Mouse (Mus musculus) hindbrain, postnatal 0 days (tissue): ENCODE results near the gene Npc2. TPM values are rescaled to one million over a fixed set of nuclear protein-coding genes. Genes with fewer than 3 reads are reported as not detected.

Experiments used
- ATAC-seq: fragments of 200-750 bp; cut with Nextera tagmentation; 2 replicates; pipeline ENCODE4 v1.8.0; 2017; ENCODE audit warnings: mild to moderate bottlenecking, moderate TSS enrichment, moderate library complexity
- DNase-seq: peaks from one replicate; pipeline ENCODE4 v3.0.0-alpha.2; 2015; ENCODE audit warnings: low spot score
- H3K27ac ChIP-seq: fragments of 300-500 bp; sonication (generic); 2 replicates; pipeline ENCODE4 v1.5.1; 2014; ENCODE audit warnings: mild to moderate bottlenecking
- H3K27me3 ChIP-seq: fragments of 300-500 bp; sonication (generic); 2 replicates; pipeline ENCODE4 v1.6.1; 2014; ENCODE audit warnings: low read length, mixed read lengths; ENCODE audit not compliant: insufficient read depth
- H3K36me3 ChIP-seq: fragments of 300-500 bp; sonication (generic); 2 replicates; pipeline ENCODE4 v1.6.1; 2014; ENCODE audit warnings: low read length, mixed read lengths; ENCODE audit not compliant: insufficient read depth
- H3K4me1 ChIP-seq: fragments of 300-500 bp; sonication (generic); 2 replicates; pipeline ENCODE4 v1.6.1; 2014; ENCODE audit warnings: antibody characterized with exemption, low read length, mixed read lengths; ENCODE audit not compliant: insufficient read depth
- H3K4me2 ChIP-seq: fragments of 300-500 bp; sonication (generic); 2 replicates; pipeline ENCODE4 v1.6.1; 2014; ENCODE audit warnings: low read depth, mild to moderate bottlenecking, low read length, moderate library complexity, mixed read lengths
- H3K4me3 ChIP-seq: fragments of 300-500 bp; sonication (generic); 2 replicates; pipeline ENCODE4 v1.5.1; 2014; ENCODE audit warnings: low read length
- H3K9ac ChIP-seq: fragments of 300-500 bp; sonication (generic); replicated peaks from 2 replicates; pipeline ENCODE4 v1.6.1; 2014; ENCODE audit warnings: mild to moderate bottlenecking, low read length, moderate library complexity, mixed read lengths
- H3K9me3 ChIP-seq: fragments of 300-500 bp; sonication (generic); 2 replicates; pipeline ENCODE4 v1.6.1; 2016; ENCODE audit warnings: low read length, mixed read lengths
- CTCF ChIP-seq: IDR thresholded peaks from 2 replicates; pipeline ENCODE4 v1.5.1; 2016; ENCODE audit warnings: antibody characterized with exemption, control low read depth, low read depth
- WGBS: fragments of 180-500 bp; shearing (Covaris S2); extraction: QIAGEN DNeasy Blood & Tissue Kit; methylation state at CpG from one replicate; pipeline ENCODE4 v1.1.7; 2014; 5-methylcytosine and 5-hydroxymethylcytosine counted together
- polyA plus RNA-seq: library from polyadenylated mRNA; unstranded; fragments of >200 nt; fragmentation: Nextera tagmentation; extraction: Ambion mirVana; gene quantifications from 2 replicates; pipeline ENCODE4 v1.2.1, GENCODE M21; 2015
- total RNA-seq: library from RNA; depleted of rRNA; stranded (reverse); fragments of >200 nt; gene quantifications from 2 replicates; pipeline ENCODE4 v1.2.3, GENCODE M21; 2014

Npc2 gene
- total and polyA plus RNA-seq, 2 experiments from 2014 or later, result 39.5 to 55.4 TPM

- DNase-seq (no peak), ATAC-seq (no peak)
- H3K4me2 ChIP-seq, result no peak overlapping the region
- no peaks in the 10 kb centered on the region for H3K9me3 ChIP-seq
- peaks cover 10% of the 10 kb centered on the region; the same call in 1 of the 2 replicates for H3K36me3 ChIP-seq
- TF ChIP-seq CTCF, result no peak
- H3K9ac ChIP-seq, result no peak overlapping the region
- no peak overlapping the region for H3K27ac ChIP-seq
- WGBS, result 90% methylated on average over 10 of the region's 10 CpGs
- peaks cover 21% of the 10 kb centered on the region; the same call in 1 of the 2 replicates for H3K4me1 ChIP-seq
- H3K4me3 ChIP-seq, result no peak overlapping the region
- H3K27me3 ChIP-seq, result no peaks in the 10 kb centered on the region
These were observed 16.9 kb downstream of the Npc2 start for GRCm38 (mm10) chr12:84756016-84756415.

GRCm38 (mm10) chr12:84755008-84755695, 17.8 kb downstream of the Npc2 start:
- Histone ChIP-seq H3K4me3 (no peak overlapping the region), H3K27me3 (no peaks in the 10 kb centered on the region), H3K4me1 (peaks cover 21% of the 10 kb centered on the region; the same call in 1 of the 2 replicates), H3K9ac (no peak overlapping the region), H3K4me2 (no peak overlapping the region), H3K27ac (no peak overlapping the region), H3K36me3 (peaks cover 6% of the 10 kb centered on the region; the same call in 1 of the 2 replicates), H3K9me3 (no peaks in the 10 kb centered on the region)
- ATAC-seq (no peak), DNase-seq (peak; percentile 78)
- WGBS, result 28% methylated on average over 16 of the region's 16 CpGs
- TF ChIP-seq CTCF, result peak; percentile 81

- Histone ChIP-seq H3K9me3 (no peaks in the 10 kb centered on the region), H3K27ac (peak overlapping the region; percentile 68), H3K4me3 (no peak overlapping the region), H3K4me2 (no peak overlapping the region), H3K4me1 (peaks cover 21% of the 10 kb centered on the region; the same call in 1 of the 2 replicates), H3K36me3 (no peaks in the 10 kb centered on the region), H3K27me3 (no peaks in the 10 kb centered on the region), H3K9ac (no peak overlapping the region)
- 0 out of 2 replicates have a peak, but pooled peaks have one; percentile 8 for TF ChIP-seq CTCF
- 14% methylated on average over 14 of the region's 14 CpGs for WGBS
- peak; percentile 86 for DNase-seq
- ATAC-seq, result peak; percentile 78
These were observed 20.6 kb downstream of the Npc2 start for GRCm38 (mm10) chr12:84752131-84752977.

- Histone ChIP-seq H3K9me3 (no peaks in the 10 kb centered on the region), H3K36me3 (no peaks in the 10 kb centered on the region), H3K4me1 (peaks cover 21% of the 10 kb centered on the region; the same call in 1 of the 2 replicates), H3K4me3 (no peak overlapping the region), H3K27ac (no peak overlapping the region), H3K9ac (no peak overlapping the region), H3K27me3 (no peaks in the 10 kb centered on the region), H3K4me2 (no peak overlapping the region)
- no peak for TF ChIP-seq CTCF
- 58% methylated on average over 14 of the region's 14 CpGs for WGBS
- ATAC-seq (no peak), DNase-seq (no peak)
These were observed 22.3 kb downstream of the Npc2 start for GRCm38 (mm10) chr12:84750661-84751060.

GRCm38 (mm10) chr12:84748134-84748533, 24.8 kb downstream of the Npc2 start:
- Histone ChIP-seq H3K4me1 (peaks cover 18% of the 10 kb centered on the region; the same call in 1 of the 2 replicates), H3K36me3 (no peaks in the 10 kb centered on the region), H3K9me3 (no peaks in the 10 kb centered on the region), H3K27ac (no peak overlapping the region), H3K4me3 (no peak overlapping the region), H3K27me3 (no peaks in the 10 kb centered on the region), H3K9ac (no peak overlapping the region), H3K4me2 (no peak overlapping the region)
- DNase-seq (no peak), ATAC-seq (no peak)
- no peak for TF ChIP-seq CTCF
- WGBS, result 72% methylated on average over 3 of the region's 3 CpGs

- WGBS, result 73% methylated on average over 4 of the region's 4 CpGs
- Histone ChIP-seq H3K4me1 (no peaks in the 10 kb centered on the region), H3K4me3 (no peak overlapping the region), H3K9ac (no peak overlapping the region), H3K27me3 (no peaks in the 10 kb centered on the region), H3K27ac (no peak overlapping the region), H3K9me3 (no peaks in the 10 kb centered on the region), H3K4me2 (no peak overlapping the region), H3K36me3 (no peaks in the 10 kb centered on the region)
- DNase-seq, result no peak
- no peak for TF ChIP-seq CTCF
- ATAC-seq, result no peak
These were observed 27.3 kb downstream of the Npc2 start for GRCm38 (mm10) chr12:84745700-84746099.

- Histone ChIP-seq H3K36me3 (no peaks in the 10 kb centered on the region), H3K27ac (no peak overlapping the region), H3K9ac (no peak overlapping the region), H3K4me3 (no peak overlapping the region), H3K4me1 (no peaks in the 10 kb centered on the region), H3K27me3 (no peaks in the 10 kb centered on the region), H3K4me2 (no peak overlapping the region), H3K9me3 (no peaks in the 10 kb centered on the region)
- no peak for DNase-seq
- ATAC-seq, result no peak
- no peak for TF ChIP-seq CTCF
- WGBS, result 88% methylated on average over 10 of the region's 10 CpGs
These were observed 29.5 kb downstream of the Npc2 start for GRCm38 (mm10) chr12:84743496-84743895.
